Mouse (Mus musculus) bone marrow macrophage, adult 2 months (primary cell): ENCODE results near the gene Cyb561.

Experiments
- CTCF ChIP-seq: IDR thresholded peaks from 2 replicates; pipeline ENCODE4 v1.5.1; 2012; ENCODE audit warnings: low read depth, mild to moderate bottlenecking, low read length, moderate library complexity
- POLR2A ChIP-seq: IDR thresholded peaks from 2 replicates; pipeline ENCODE4 v1.6.1; 2012; ENCODE audit warnings: mild to moderate bottlenecking, low read depth, low read length, borderline replicate concordance

- TF ChIP-seq CTCF (no peak), POLR2A (no peak)
Measured at GRCm38 (mm10) chr11:105905529-105906213, 47.5 kb downstream of the Cyb561 start.
